Mouse (Mus musculus): ENCODE measurements around the gene Arih1. TPM values are rescaled to one million over a fixed set of nuclear protein-coding genes. Genes with fewer than 3 reads are reported as not detected.
"Not testable (repeated sequence)": the region's sequence is repeated elsewhere in the genome, so short reads cannot be mapped to it uniquely, and the experiment has no call there.

The Arih1 gene
- polyA plus RNA-seq, 1 experiment from 2014 or later = 19.0 TPM

DNA sequence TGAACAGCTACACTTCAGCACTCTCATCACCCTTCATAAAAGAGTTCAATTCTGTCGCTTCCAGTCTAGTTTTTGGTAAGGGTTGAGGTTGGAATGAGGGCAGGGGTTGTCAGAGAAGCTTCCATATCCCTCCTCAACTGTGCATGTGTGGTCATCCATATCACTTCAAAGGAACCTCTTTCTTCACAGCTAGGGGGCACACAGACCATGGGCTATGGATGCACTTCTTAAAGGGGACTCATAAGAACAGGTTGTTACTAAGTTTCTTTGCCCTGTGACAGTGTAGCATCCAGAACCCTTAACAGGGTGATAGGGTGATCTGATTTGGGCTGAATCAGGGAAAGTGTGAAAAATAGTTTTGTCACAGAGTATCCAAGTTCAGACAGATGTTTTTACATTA is 128.4 kb downstream of the Arih1 start:
- ATAC-seq (ENCODE audit: low FRiP score, low read depth); H3K4me3 ChIP-seq; H3K27ac ChIP-seq; H3K9me3 ChIP-seq; H3K36me3 ChIP-seq; H3K9ac ChIP-seq; H3K27me3 ChIP-seq; H3K4me1 ChIP-seq; H3K4me2 ChIP-seq (replicated peaks): not testable (repeated sequence)
- WGBS = 56% methylated on average over 1 of the region's 1 CpGs

DNA sequence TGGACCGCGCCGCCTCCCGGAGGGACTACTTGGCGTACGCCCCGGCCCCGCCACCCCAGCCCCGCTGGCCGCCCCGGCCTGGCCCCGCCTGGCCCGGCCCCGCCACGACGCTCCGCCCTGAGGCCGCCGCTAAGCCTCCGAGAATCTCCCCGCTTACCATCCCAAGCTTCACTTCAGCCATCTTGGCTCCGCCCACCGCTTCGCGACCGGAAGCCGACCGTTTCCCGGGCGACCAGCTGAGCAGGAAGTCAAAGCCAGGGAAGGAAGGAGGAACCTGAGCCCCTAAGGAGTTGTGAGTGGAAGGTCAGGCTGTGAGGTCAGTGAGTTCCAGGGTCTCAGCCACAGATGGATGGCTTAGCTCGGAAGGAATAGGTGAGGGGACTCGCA is 133.2 kb downstream of the Arih1 start, which contains the start of gene Bbs4:
Bbs4 (minus strand) TSS at position 256 of the 387 bp plus-strand sequence.
- under 1% methylated on average over 29 of the region's 32 CpGs for WGBS
- H3K36me3 ChIP-seq = no peaks in the 10 kb centered on the region

DNA sequence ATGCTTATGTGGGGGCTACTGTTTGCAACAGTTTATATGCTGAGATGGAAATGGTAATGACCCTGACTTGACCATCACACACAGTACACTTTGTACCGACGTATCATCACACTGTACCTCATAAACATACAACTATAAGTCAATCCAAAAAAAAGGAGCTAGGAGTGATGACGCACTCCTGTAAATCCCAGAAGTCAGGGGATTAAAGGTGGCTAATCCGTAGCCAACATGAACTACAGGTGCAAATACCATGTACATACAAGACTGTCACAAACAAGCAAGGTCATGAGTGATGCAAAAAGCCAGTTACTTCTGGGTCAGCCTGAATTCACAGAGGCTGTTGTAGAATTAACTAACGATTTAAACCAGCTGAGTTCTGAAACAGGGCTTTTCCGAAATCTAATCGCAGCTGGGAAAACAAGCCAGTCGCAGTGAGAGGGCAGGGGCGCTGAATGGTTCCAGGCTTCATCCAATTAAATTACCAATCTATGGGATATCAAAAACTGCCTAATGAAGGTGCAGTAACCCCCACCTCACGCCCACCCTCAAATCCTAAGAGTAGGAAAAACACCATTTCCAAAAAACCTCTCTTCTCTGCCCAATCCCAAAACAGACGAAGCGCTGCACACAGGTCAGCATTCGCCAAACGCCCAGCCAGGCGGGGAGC is 133.7 kb downstream of the Arih1 start:
- H3K27me3 ChIP-seq = no peaks in the 10 kb centered on the region
- ATAC-seq (ENCODE audit: low FRiP score, low read depth) = no peak; the same call in none of the 2 replicates
- WGBS = 9% methylated on average over 15 of the region's 15 CpGs
- peaks cover 8% of the 10 kb centered on the region for H3K4me1 ChIP-seq
- H3K9ac ChIP-seq = peak overlapping the region; percentile 81
- H3K4me3 ChIP-seq = peak overlapping the region; percentile 73
- H3K9me3 ChIP-seq = no peaks in the 10 kb centered on the region
- no peaks in the 10 kb centered on the region for H3K36me3 ChIP-seq
- peak overlapping the region; percentile 70 for H3K4me2 ChIP-seq (replicated peaks)
- peak overlapping the region; percentile 82 for H3K27ac ChIP-seq

More for the DNA sequence above, 133.2 kb downstream of the Arih1 start, which contains the start of gene Bbs4:
- H3K4me1 ChIP-seq = peaks cover 8% of the 10 kb centered on the region
- peak within 1 kb of the TSS; percentile 82 for H3K27ac ChIP-seq
- H3K9ac ChIP-seq = peak within 1 kb of the TSS; percentile 81
- ATAC-seq (ENCODE audit: low FRiP score, low read depth) = peak; percentile 91
- H3K4me3 ChIP-seq = peak within 1 kb of the TSS; percentile 73
- no peaks in the 10 kb centered on the region for H3K9me3 ChIP-seq
- peak within 1 kb of the TSS; percentile 70 for H3K4me2 ChIP-seq (replicated peaks)
- H3K27me3 ChIP-seq = no peaks in the 10 kb centered on the region

DNA sequence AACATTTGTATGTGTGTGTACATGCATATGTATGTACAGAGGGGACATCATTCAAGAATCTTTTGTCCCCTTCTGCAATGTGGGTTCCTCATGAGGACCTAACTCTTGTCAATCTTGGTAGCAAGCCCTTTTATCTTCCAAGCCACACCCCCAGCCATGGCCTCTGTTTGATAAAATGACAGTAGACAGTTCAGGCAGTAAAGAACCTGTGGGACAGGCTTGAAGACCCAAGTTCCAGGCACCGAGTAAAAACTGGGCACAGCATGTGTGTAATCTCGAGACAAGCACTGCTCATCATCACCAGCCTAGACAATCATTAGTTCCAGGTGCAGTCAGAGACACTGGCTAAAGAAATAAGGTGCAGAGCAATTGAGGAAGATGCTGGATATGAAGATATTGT is 140.2 kb downstream of the Arih1 start:
- no peaks in the 10 kb centered on the region for H3K27me3 ChIP-seq
- no peak overlapping the region for H3K4me3 ChIP-seq
- H3K9ac ChIP-seq = no peak overlapping the region
- H3K4me2 ChIP-seq (replicated peaks) = no peak overlapping the region
- no peak for ATAC-seq (ENCODE audit: low FRiP score, low read depth)
- no peak overlapping the region for H3K27ac ChIP-seq
- 60% methylated on average over 2 of the region's 2 CpGs for whole genome bisulfite sequencing
- H3K9me3 ChIP-seq = peaks cover 4% of the 10 kb centered on the region
- H3K4me1 ChIP-seq = no peaks in the 10 kb centered on the region
- peaks cover 26% of the 10 kb centered on the region for H3K36me3 ChIP-seq

DNA sequence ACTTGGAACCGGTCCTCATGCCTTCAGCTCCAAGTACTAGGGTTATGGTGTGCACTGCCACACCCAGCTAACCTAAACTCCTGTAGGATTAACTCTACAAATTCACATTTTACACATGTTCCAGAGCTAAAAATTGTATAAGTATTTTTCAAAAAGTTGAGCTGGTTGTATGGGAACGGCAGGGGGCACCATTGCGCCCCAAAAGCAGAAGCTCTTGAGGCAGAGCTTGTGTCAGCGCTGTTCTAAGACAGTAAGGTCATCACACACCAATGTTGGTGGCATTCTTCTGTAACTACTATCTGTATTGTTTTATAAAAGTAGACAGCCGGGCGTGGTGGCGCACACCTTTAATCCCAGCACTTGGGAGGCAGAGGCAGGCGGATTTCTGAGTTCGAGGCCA is 146.4 kb downstream of the Arih1 start:
- Histone ChIP-seq H3K9me3 (peaks cover 4% of the 10 kb centered on the region), H3K4me1 (no peaks in the 10 kb centered on the region), H3K9ac (no peak overlapping the region), H3K4me2 (replicated peaks) (no peak overlapping the region), H3K27me3 (no peaks in the 10 kb centered on the region), H3K36me3 (peaks cover 41% of the 10 kb centered on the region), H3K27ac (no peak overlapping the region), H3K4me3 (no peak overlapping the region)
- WGBS = 85% methylated on average over 9 of the region's 9 CpGs
- no peak for ATAC-seq (ENCODE audit: low FRiP score, low read depth)

DNA sequence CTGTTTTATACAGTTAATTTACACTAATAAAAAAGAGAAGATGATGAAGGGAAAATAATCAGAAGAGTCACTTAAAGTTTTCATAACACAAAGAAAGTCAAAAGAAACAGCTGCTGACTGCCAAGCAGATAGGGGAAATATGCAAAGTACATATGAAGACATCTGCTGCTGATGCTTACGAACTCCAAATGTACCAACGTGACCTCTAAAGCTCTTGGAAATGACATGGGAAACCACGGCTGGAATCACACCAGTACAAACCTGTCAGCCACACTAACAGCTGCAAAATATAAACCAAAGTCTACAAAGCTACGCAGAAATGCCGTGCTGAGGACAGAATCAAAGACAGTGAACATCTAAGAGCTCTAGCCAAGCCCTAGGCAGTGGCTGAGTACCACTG is 147.3 kb downstream of the Arih1 start:
- no peaks in the 10 kb centered on the region for H3K27me3 ChIP-seq
- H3K4me1 ChIP-seq = no peaks in the 10 kb centered on the region
- H3K9me3 ChIP-seq = peaks cover 4% of the 10 kb centered on the region
- H3K27ac ChIP-seq = no peak overlapping the region
- WGBS = 80% methylated on average over 5 of the region's 5 CpGs
- H3K4me2 ChIP-seq (replicated peaks) = no peak overlapping the region
- H3K9ac ChIP-seq = no peak overlapping the region
- no peak overlapping the region for H3K4me3 ChIP-seq
- no peak for ATAC-seq (ENCODE audit: low FRiP score, low read depth)
- peaks cover 38% of the 10 kb centered on the region for H3K36me3 ChIP-seq

DNA sequence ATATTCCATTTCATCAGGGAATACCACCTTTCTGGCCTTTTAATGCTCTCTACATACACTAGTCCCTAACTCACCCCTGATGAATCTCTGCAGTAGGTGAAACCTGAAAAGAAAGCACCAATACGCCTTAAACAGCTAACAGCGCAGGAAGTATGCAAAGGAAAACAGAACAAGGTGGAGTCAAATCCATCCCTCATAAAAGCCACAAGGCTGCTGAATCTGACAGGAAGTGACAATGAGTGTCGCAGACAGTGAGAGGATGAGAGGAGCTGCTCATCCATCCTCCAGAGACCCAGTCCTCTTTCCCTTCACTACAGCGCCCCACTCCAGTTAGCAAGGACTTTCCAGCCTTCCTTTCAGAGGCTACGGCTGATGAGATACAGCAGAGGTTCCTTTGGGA is 148.0 kb downstream of the Arih1 start:
- Histone ChIP-seq H3K27ac (no peak overlapping the region), H3K9me3 (peaks cover 4% of the 10 kb centered on the region), H3K4me2 (replicated peaks) (no peak overlapping the region), H3K4me1 (no peaks in the 10 kb centered on the region), H3K27me3 (no peaks in the 10 kb centered on the region), H3K4me3 (no peak overlapping the region), H3K9ac (no peak overlapping the region), H3K36me3 (peaks cover 34% of the 10 kb centered on the region)
- WGBS = 84% methylated on average over 5 of the region's 5 CpGs
- no peak for ATAC-seq (ENCODE audit: low FRiP score, low read depth)

Other genes with a start within 250 kb of the Arih1 start
- 45.6 and 48.9 TPM in 2 replicates for gene Adpgk, start 195.1 kb downstream of the Arih1 start, polyA plus RNA-seq (2015; fragmentation: Nextera tagmentation; extraction: Ambion mirVana)
- gene Bbs4, start 133.1 kb downstream of the Arih1 start, polyA plus RNA-seq (2015; fragmentation: Nextera tagmentation; extraction: Ambion mirVana) = 18.2 and 21.9 TPM in 2 replicates
- 73.2 and 76.8 TPM in 2 replicates for gene Hexa, start 52.9 kb upstream of the Arih1 start, polyA plus RNA-seq (2015; fragmentation: Nextera tagmentation; extraction: Ambion mirVana)
- gene Tmem202, start 53.2 kb upstream of the Arih1 start, polyA plus RNA-seq (2015; fragmentation: Nextera tagmentation; extraction: Ambion mirVana) = 0.18 and 0.29 TPM in 2 replicates
- 0.08 and 0.36 TPM in 2 replicates for gene Celf6, start 91.3 kb upstream of the Arih1 start, polyA plus RNA-seq (2015; fragmentation: Nextera tagmentation; extraction: Ambion mirVana)
- 31.5 TPM in 2 replicates for gene Parp6, start 130.7 kb upstream of the Arih1 start, polyA plus RNA-seq (2015; fragmentation: Nextera tagmentation; extraction: Ambion mirVana)
- gene Pkm, start 169.8 kb upstream of the Arih1 start, polyA plus RNA-seq (2015; fragmentation: Nextera tagmentation; extraction: Ambion mirVana) = 1,325 and 1,327 TPM in 2 replicates
- gene Gramd2, start 193.5 kb upstream of the Arih1 start, polyA plus RNA-seq (2015; fragmentation: Nextera tagmentation; extraction: Ambion mirVana) = 1.0 TPM in 2 replicates

Data from limb, embryonic 13.5 days (tissue).